Mouse (Mus musculus) heart, postnatal 25 days (tissue): ENCODE measurements at regions not wholly inside any gene's neighbourhood (a gene's known extent, or its start where the extent isn't known, plus 50 kb on each side); places are given as distances from the start of the nearest gene placed in this dataset.
"Not testable (repeated sequence)": the region's sequence is repeated elsewhere in the genome, so short reads cannot be mapped to it uniquely, and the experiment has no call there.

Experiments used
- DNase-seq: peaks from one replicate; pipeline ENCODE4 v3.0.0; 2022; ENCODE audit warnings: low spot score
- intact Hi-C: fragments of 180-260 bp; cut with DNase I; formaldehyde crosslinking; loops from one replicate; pipeline ENCODE4 v1.15.1; 2025

DNA sequence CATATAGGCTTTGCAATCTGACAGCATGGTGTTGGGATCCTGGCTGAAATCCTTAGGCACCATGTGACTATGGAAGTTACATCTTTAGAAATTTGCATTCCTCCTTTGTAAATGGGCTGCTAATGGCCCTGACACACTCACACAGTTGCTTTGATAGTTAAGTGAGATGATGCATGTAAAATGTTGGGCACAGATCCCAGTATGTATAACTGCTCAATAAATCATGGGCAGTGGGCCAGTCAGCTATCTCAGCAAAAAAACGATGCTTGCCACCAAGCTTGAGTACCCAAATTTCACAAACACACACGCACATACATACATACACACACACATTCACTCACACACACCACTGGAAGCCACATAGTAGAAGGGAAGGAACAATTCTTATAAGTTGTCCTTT, 159.5 kb upstream of the Castor2 start:
- DNase-seq = no peak
- intact Hi-C loops = no loop called here

DNA sequence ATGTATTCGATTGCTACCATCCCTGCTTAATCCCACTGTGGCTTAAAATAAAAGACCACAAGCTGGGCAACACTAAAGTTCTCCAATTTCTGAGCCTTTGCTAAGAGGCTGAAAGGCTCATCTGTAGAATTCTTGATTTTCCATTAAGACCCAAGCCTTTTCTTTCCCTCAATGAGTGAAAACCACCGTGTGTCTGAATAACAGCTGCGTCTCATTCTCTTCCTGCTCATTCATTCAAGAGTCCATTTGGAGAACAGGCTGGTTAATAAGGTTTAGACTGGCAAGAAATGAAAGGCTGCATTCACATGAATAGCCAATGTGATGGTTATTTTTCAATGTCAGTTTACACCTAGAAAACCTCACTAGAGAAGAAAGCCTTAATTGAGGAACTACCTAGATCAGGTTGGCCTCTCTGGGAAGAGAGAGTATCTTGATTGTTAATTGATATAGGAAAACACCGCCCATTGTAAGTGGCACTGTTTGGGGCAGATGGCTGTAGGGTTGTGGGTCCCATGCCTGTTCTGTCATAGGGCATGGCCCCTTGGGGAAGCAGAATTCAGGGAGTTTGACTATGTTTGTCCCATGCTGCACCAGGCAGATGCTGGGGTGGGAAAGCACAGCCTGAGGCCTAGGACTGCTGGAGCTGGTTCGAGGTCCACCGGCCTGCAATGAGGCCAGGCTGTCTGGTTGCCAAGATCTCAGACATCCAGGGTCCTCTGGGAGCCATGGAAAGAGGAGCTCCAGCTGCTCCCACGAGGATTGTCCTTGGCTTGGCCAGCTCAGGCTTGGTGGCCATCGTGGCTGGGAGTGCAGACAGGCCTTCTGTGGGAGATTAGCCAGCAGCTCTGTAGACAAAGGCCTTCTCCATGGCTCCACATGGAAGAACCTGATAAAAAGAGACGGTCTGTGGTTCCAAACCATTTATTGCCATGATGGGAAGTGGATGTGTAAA, 161.3 kb upstream of the Castor2 start:
- intact Hi-C loops = no loop called here
- DNase-seq = no peak

DNA sequence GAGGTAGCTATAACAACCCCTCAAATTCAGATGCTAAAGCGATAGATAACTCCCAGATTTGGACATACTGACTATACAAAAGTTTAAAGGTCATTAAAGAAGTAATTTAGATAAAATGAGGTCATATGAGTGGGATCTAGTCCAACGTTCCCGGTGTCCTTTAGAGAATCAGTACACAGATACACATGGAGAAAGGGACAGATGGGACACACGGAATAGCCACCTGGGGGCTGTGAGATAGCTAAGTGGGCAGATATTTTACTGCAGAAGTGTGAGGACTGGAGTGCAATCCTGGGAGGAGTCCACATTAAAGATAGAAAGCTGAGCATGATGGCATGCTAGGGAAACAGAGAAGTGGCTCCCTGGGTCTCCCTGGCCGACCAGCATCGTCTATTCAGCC, 164.1 kb upstream of the Castor2 start:
- intact Hi-C loops = no loop called here

DNA sequence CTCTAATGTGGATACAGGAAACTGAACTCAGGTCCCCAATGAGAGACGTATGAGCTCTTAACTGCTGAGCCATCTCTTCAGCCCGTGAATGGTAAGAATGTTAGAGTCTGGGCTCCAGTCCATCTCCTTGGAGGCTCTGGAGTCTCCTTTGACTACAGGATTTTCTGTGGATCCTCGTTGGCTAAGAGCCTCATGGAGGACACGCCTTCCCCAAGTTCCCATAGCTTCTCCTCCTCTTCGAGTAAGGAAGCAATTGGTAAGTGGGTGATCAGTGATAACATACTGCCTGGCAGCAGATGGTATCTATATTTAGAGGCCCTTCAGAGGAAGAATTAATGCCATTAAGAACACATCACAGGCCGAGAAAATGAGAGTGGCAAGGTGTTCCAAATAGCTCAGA, 164.5 kb upstream of the Castor2 start:
- intact Hi-C loops = no loop called here
- no peak for DNase-seq

More for the DNA sequence above, 164.1 kb upstream of the Castor2 start:
- DNase-seq = no peak

DNA sequence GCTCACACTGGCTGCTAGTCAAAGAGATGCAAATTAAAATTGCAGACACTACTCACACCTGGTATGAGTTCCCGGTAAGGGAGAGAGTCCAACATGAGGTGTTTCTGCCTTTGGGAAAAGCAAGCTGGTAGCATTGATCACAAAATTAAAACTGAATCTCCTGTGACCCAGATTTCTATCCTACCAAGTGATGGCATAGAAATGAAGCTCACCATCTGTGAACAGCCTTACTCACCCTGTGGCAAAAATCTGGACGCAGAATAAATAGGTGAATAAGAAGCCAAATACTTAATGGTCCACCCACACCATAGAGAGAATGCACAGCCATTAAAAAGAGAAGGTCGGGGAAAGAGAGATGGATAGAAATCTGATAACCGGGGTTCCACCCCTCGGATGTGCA, 169.4 kb upstream of the Castor2 start:
- intact Hi-C loops = no loop called here
- no peak for DNase-seq

DNA sequence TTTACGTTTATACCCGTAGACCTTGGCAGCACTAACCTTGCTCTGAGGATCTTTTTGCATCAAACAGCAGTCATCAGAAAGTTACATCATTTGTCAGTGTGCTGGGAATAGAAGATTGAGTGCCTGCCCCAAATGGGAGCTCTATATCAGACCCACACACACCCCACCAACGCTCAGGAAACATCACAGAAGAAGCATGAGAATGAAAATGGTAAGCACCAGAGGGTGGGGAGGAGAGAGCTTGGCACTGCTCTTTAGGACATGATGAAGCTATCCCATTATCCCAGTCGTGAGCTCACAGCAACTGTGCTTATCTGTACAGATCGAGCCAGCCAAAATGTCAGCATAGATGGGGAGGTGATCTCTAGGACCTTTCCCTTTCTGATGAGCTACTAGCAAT, 172.5 kb upstream of the Castor2 start:
- intact Hi-C loops = no loop called here
- DNase-seq = no peak

DNA sequence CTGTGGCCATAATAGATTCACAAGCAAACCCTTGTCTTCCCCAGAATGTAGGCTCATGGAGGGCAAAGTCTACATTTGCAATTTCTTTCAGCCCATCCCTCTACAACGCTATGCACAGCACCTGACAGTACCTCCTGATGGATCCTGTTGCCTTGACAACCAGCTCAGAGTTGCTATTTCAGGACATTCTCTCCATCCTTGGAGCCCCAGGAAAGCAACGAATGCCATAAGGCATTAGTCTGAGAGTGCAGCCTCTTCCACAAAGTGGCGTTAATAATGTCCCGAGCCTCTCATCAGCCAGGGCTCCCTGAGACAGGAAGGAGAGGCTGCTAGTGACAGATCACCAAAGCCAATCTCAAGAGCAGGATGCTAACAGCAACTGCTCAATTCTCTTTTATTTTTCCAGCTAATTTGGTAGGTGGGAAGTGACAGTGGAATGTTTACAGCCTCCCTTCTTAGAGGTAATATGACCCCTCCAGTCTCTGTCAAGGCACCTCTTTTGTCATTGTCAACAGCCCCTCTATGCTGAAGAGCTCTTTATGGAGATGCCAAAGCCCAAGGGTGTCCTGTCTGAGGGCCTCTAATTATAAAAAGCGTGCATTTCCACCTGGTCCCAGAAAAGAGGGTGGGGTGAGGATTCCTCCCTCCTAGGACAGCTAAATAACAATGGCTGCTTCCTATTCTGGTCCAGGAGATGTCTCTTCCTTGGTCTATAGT, 174.2 kb upstream of the Castor2 start:
- DNase-seq = no peak
- intact Hi-C loops = no loop called here

DNA sequence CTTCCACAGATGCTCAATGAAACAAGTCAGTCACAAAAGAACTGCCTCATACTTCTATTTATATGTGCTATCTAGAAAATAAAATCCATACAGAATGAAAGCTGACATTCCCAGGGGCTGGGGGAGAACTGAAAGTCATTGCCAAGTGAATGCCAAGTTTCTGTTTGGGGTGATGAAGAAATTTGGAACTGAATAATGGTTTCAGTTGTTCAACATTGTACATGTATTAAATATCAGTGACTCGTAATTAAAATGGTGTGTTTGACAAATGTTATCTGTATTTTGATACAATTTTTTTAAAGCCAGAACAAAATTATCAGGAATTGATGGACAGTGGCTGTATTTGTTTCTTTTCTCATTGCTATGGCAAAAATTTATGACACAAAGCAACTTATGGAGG, 177.3 kb upstream of the Castor2 start:
- intact Hi-C loops = no loop called here
- DNase-seq = no peak

DNA sequence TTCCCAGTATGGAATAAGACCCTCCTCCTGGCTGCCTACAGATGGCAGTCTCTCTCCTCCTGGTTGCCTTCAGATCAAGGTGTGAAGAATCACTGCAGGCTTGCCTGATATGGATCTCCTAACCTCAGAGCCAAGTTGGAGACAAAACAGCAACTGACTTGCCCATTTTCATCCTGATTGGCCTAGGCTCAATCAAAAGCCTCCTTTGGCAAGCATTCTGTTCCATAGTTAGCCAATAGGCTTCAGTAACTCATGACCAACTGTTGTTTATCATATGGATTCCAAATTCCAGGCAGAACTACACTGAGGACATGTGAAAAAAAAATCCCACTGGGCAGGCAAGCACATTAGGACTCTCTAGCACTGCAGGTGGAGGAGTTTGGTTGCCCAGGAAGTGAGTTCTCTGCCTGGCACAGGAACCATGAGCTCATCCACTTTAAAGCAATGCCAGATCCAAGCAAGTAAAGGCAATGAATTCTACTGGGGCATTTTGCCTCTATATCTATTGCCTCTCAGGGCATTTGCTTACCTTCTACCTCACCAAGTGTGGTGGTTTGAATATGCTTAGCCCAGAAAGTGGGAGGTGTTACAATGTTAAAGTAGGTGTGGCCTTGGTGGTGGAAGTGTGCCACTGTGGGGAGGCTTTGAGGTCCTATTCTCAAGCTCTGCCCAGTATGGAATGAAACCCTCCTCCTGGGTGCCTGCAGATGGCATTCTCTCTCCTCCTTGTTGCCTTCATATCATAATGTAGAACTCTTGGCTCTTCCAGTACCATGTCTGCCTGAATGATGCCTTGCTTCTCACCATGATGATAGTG, 183.6 kb upstream of the Castor2 start:
- DNase-seq = no peak
- intact Hi-C loops = no loop called here

DNA sequence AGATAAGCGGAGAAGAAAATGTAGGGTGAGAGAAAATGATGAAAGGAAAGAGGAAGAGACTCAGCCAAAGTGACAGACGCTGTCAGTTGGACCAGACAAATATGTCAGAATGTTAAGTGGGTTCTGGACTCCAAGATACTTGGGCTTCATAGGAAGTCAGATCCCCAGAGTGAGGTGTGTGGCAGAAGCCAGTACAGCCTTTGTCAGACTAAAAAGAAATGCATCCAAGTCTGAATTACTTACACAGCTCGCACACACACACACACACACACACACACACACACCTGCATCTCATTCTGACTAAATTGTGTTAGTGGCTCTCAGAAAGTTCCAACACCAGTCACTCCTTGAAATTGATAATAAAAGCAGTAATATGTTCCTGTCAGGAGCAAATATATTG, 192.1 kb upstream of the Castor2 start:
- intact Hi-C loops = no loop called here
- no peak for DNase-seq

DNA sequence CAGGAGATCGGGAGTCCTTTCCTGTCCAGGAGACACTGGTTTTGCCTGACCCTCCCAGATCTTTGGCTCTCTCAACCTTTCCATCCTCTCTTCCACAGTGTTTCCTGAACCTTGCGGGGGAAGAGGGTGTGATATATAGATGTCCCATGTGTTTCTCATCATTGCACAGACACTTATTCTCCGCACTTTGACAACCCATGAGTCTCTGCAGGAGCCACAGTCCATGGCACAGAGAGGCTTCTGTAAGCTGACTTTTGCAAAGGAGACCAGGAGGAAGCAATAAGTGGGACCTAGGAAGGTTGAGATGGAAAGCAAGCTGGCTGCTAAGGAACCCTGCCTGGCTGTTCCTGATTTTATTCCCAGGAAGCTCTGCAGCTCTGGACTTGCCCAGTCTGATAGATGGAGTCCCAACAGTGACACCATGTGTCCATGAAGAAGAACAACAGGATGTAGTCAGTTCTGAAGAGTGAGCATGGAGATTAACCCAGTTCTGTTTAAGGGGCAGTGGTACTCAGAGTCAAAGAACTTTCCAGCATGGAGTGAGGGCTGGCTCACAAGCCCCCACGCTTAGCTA, 201.4 kb upstream of the Castor2 start:
- DNase-seq = no peak
- intact Hi-C loops = loop anchor here (10.0 kb wide), 1 partner anchor 1783 kb away; no protein-coding TSS in a partner anchor

DNA sequence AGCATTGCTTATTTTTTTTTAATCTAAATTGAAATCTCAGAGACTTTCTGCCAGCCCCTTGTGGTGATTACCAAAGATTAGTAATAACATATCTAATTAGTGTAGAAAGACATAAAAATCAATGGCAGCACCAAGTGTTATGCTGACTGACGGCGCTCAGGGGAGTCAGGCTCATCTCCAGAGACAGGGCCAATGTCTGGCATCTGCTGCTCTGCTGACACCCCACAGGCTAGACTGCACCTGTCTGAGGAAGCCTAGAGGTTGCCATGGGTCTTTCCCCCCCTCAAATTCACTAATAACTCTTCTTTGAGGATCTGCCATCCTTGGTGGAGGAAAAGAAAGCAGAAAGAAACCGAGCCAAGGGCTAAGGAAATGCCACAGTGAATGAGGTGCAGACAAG, 208.8 kb upstream of the Castor2 start:
- no peak for DNase-seq
- intact Hi-C loops = loop anchor here (10.0 kb wide), 1 partner anchor 1776 kb away; no protein-coding TSS in a partner anchor

DNA sequence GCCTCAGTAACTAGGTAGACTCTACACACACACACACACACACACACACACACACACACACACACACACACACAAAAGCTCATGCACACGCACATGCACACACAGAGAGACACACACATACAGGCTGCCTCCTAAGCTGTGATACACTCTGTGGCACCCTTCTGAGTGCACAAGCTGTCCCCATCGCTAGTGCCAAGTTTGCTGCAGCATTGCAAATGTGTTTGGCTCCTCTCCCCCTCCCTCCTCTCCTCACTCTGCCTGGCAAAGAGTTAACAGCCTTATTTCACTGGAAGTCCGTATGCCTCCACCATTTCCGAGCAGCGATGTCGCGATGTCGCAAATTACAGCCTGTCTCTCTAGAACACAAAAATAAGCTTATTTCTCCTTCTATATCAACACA, 209.7 kb upstream of the Castor2 start:
- no peak for DNase-seq

DNA sequence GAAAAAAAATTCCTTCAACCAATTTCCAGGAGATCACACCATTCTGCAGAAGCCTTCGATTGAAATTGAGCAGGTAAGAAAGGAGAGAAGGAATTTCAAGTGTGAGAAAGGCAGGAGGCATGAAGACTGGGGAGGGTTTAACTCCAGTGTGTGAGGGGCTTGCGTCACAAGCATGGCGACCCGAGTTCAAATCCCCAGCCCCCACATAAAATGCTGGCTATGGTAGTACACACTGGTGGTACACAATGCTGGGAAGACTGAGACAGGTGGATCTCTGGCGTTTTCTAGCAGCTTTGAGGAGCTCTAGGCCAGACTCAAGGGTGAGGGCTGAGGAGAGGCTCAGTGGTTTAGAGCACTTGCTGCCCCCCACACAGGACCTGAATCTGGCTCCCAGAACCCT, 214.0 kb upstream of the Castor2 start:
- no peak for DNase-seq
- intact Hi-C loops = no loop called here

More for the DNA sequence above, 209.7 kb upstream of the Castor2 start:
- intact Hi-C loops = loop anchor here (10.0 kb wide), 1 partner anchor 1775 kb away; no protein-coding TSS in a partner anchor

DNA sequence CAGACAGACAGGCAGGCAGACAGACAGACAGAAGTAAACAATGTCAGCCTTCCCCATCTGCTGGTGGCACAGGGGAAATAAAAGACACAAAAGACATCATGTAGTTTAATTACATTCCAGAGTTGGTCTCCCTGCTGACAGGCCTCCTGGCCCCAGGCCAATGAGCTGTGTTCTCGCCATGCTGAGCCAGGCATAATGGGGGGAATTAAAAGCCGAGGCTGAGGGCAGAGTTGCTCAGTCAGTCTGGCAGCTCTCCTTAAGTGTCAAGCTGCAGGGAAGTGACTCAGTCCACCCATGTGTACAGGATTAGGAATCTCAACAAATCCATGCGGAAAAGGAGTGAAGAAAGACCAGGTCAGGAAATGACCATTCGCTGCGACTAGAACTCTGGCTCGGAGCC, 214.5 kb upstream of the Castor2 start:
- intact Hi-C loops = no loop called here
- DNase-seq = no peak

DNA sequence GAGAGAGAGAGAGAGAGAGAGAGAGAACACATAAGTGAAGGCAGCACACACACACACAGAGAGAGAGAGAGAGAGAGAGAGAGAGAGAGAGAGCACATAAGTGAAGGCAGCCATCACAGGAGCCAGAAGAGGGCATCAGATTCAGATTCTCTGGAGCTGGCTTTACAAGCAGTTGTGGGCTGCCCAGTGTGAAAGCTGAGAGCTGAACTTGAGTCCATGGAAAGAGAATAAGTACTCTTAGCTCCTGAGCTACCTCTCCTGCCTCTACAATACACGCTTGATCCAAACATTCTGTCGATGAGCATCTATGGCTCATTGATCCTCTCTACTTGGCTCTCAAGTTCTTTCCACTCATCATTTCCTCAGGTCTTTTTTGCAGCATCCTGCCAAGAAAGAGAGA, 214.9 kb upstream of the Castor2 start:
- DNase-seq = no peak
- intact Hi-C loops = no loop called here

DNA sequence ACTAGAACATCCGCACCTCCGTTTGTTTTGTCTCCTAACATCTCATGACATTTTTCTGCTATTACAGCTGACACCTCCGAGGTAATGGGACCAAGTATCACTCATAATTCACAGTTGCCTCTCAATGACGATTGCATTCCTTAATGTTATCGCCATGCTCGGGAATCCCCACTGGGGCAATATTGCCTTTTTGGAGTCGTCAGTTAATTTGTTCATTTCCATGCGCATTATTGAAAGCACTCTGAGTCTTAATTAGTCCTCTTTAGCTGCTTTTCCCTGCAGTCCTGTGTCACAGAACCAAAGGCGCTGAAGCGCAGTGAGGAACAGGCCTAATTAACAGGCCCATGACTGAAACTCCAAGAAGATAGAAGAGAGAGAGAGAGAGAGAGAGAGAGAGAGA, 255.0 kb upstream of the Castor2 start:
- no peak for DNase-seq

DNA sequence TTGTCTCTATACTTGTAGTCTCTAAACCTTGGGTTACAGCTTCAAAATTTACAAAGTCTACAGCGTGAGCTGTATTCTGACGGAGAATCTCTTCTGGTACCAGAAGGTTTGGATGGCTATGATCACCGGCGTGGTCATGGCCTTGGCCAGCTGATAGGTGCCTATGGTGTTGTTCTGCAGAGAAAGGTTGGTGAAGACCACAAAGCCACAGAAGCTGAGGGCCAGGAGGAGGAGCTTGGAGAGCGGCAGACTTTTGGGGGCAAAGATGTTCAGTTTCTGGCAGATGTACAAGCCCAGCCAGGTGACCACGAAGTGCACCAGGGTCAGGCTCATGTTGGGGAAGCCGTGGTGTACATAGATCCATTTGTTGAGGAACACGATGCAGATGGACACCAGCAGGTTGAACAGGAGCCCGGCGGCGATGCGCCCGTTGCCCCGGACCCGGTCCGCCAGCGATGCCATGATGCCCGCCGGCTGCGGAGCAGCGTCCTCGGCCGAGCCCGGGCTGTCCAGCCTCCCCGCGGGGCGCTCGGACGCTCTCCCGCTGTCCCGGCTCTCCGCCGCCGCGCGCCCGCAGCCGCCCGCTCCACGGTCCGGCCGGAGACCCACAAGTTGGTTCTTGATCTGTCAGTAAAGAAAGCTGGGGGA, 257.3 kb upstream of the Castor2 start:
- intact Hi-C loops, DNase-seq: not testable (repeated sequence)

More for the DNA sequence above, 255.0 kb upstream of the Castor2 start:
- intact Hi-C loops = no loop called here

DNA sequence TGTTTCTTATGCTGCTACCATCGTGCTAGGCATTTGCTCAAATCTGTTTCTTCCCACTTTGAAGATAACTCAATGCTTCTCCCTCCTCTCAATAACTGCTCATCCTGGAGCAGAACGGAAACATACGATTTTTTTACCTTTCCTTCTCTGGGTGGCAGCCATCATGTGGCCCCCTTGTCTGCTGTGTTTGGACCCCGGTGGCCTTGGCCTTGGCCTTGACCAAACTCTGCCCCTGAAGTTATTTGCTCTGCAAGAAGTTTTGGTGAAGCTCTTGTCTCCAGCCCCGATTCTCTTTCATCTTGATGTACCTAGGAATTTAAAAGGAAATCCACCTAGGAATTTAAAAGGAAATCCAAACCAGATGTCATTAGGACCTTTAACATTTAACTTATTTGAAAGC, 261.2 kb upstream of the Castor2 start:
- intact Hi-C loops = no loop called here
- no peak for DNase-seq
